Mouse (Mus musculus) brain, embryonic 14.5 days (tissue): ENCODE results near the gene Dmac2. TPM values are rescaled to one million over a fixed set of nuclear protein-coding genes. Genes with fewer than 3 reads are reported as not detected.

ENCODE experiments used
- DNase-seq: peaks from one replicate; pipeline ENCODE4 v3.0.0-alpha.2; 2011; ENCODE audit warnings: low read depth
- CTCF ChIP-seq: fragments of 200-500 bp; IDR thresholded peaks from 2 replicates; pipeline ENCODE4 v1.5.1; 2012; ENCODE audit warnings: inconsistent platforms, mild to moderate bottlenecking, moderate library complexity, borderline replicate concordance; ENCODE audit not compliant: insufficient read depth, insufficient read length; ENCODE audit errors: extremely low read depth
- POLR2A ChIP-seq: fragments of 200-500 bp; IDR thresholded peaks from 2 replicates; pipeline ENCODE4 v1.6.1; 2012; ENCODE audit warnings: mild to moderate bottlenecking, inconsistent platforms, borderline replicate concordance; ENCODE audit not compliant: poor library complexity, insufficient read depth, insufficient read length, severe bottlenecking; ENCODE audit errors: extremely low read depth
- polyA plus RNA-seq: library from polyadenylated mRNA; depleted of rRNA; stranded (reverse); fragments of >200 nt; gene quantifications from 2 replicates; pipeline ENCODE4 v1.2.3, GENCODE M21; 2012

Dmac2 gene
- polyA plus RNA-seq, 1 experiment: 41.9 TPM

GRCm38 (mm10) chr7:25644631-25645030 lies 25.4 kb downstream of the Dmac2 start:
- no peak for TF ChIP-seq POLR2A
- no peak for TF ChIP-seq CTCF
- DNase-seq: no peak

GRCm38 (mm10) chr7:25645074-25645473 lies 25.9 kb downstream of the Dmac2 start:
- TF ChIP-seq POLR2A: no peak
- DNase-seq: no peak

DNA sequence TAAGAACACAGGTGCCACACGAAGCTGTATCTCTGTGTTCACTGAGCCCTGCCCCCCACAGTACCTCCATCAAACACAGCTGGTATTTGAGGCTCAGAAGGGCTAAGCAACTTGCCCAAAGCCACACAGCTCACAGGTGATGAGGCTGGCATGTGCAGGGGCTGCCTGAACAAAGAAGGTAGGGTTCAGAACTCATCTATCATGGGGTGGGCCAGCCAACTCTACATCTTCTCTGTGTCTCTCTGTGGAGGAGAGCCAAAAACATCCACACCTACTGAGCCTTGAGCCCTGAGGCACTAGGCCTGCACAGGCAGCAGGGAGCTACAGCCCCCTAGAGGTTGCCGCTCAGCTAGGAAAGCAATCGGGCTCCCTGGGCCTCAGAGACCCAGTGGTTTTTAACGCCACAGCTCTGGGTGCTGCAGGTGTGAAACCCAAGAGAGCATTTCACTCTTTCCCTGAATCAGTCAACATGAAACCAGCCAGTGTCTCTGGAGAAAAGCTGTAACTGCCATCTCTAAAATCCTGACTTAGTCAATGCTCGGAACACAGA lies 28.4 kb downstream of the Dmac2 start:
- no peak for DNase-seq
- TF ChIP-seq CTCF: no peak
- TF ChIP-seq POLR2A: no peak

GRCm38 (mm10) chr7:25649839-25650238 lies 30.6 kb downstream of the Dmac2 start:
- TF ChIP-seq POLR2A: no peak
- TF ChIP-seq CTCF: no peak

GRCm38 (mm10) chr7:25651281-25651680 lies 32.1 kb downstream of the Dmac2 start:
- TF ChIP-seq CTCF (no peak), POLR2A (no peak)
- DNase-seq: no peak

More at GRCm38 (mm10) chr7:25649839-25650238, 30.6 kb downstream of the Dmac2 start:
- no peak for DNase-seq

GRCm38 (mm10) chr7:25652244-25652759 lies 33.1 kb downstream of the Dmac2 start:
- DNase-seq: no peak
- TF ChIP-seq POLR2A: no peak
- no peak for TF ChIP-seq CTCF

DNA sequence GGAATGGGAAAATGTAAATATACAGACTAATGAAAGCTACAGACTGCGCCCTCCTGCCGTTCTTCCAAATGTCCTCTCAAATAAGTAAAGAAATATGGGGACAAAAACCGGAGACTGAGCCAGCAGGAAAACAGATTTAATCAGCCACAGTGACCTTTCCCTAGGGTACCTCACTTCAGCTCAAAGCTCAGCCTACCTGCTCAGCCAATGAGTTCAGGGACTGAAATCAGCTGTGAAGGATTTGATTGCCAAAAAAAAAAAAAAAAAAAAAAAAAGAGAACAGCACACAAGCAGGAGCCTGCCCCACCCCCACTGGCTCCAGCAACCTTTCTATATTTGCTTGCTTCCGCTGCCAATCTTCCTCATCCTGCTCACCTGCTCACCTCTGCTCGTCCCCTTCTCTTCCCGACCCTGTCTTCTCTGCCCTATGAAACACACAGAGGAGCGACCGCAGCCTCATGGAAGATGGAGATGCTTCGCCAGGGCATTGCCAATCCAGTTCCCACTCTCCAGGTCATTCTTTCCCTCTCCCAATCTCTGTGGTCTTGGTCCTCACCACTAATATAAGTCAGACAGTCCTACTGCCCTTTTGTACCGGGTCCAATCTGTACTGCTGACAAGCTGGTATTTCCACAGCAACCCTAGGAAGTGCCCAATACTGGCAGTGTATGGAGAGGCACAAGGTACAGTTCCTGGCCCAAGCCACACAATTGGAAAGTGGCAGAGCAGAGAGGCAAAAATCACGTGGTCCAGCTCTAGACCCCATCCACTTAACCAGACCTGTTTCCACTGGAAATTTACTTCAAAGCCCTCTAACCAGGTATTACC lies 36.6 kb downstream of the Dmac2 start:
- no peak for TF ChIP-seq POLR2A
- no peak for TF ChIP-seq CTCF
- DNase-seq: no peak

DNA sequence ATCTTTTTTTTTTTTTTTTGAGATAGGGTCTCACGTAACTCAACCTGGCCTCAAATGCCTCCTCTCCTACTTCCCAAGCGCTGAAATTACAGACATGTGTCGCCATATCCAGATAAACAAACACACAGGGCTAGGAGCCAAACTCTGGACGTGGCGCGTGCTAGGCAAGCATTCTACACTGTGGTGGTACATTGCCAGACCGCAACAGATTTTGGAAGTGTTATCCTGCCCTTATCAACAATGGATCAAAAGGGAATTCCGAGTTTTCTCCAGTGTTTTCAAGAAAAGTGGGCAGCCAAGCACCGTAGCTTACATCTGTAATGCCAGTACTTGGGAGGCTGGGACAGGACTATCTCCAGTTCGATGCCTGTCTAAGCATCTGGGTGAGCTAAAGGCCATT lies 38.6 kb downstream of the Dmac2 start:
- no peak for DNase-seq
- TF ChIP-seq CTCF: no peak
- TF ChIP-seq POLR2A: no peak

- DNase-seq: peak; percentile 100
- TF ChIP-seq POLR2A: peak; percentile 59; the same call in 1 of the 2 replicates
- no peak for TF ChIP-seq CTCF
Measured at GRCm38 (mm10) chr7:25658657-25659472, 39.7 kb downstream of the Dmac2 start, which contains the start of the genes Bckdha and Exosc5. Bckdha (minus strand) TSS chr7:25658981. Exosc5 (plus strand) TSS chr7:25659164.

GRCm38 (mm10) chr7:25666381-25666780 lies 47.2 kb downstream of the Dmac2 start:
- TF ChIP-seq POLR2A: no peak
- no peak for TF ChIP-seq CTCF
- no peak for DNase-seq

GRCm38 (mm10) chr7:25669158-25669557 lies 49.9 kb downstream of the Dmac2 start:
- TF ChIP-seq CTCF: no peak
- no peak for TF ChIP-seq POLR2A
- DNase-seq: no peak

- TF ChIP-seq POLR2A: no peak
- no peak for TF ChIP-seq CTCF
- no peak for DNase-seq
Measured at GRCm38 (mm10) chr7:25669631-25670030, 50.4 kb downstream of the Dmac2 start.

DNA sequence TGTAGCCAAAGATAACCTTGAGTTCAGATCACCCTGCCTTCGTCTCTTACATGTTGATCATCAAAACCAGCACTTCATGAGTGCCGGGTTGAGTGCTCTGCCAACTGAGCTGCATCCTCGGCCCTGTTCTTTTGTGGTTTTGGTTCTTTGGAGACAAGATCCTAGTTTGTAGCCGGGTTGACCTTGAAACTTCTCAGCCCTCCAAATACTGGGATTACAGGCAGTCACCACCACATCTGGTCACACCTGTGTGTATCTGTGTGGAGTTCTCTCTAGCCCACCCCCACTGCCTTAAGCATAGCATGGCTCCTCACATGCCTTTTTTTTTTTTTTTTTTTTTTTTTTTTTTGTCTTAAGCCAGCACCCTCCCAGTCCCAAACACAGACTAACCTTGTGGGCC lies 50.9 kb downstream of the Dmac2 start:
- no peak for DNase-seq
- TF ChIP-seq POLR2A (no peak), CTCF (no peak)
